Mouse (Mus musculus) forebrain, embryonic 12.5 days (tissue): Measurements from ENCODE around the gene Agbl1. TPM values are rescaled to one million over a fixed set of nuclear protein-coding genes. Genes with fewer than 3 reads are reported as not detected.

Source experiments
- ATAC-seq: fragments of 200-750 bp; cut with Nextera tagmentation; 2 replicates; pipeline ENCODE4 v1.8.0; 2017; ENCODE audit warnings: moderate TSS enrichment; ENCODE audit not compliant: low FRiP score
- H3K27ac ChIP-seq: fragments of 300-500 bp; sonication (generic); 2 replicates; pipeline ENCODE4 v1.5.1; 2016; ENCODE audit warnings: mild to moderate bottlenecking
- H3K27me3 ChIP-seq: fragments of 300-500 bp; sonication (generic); 2 replicates; pipeline ENCODE4 v1.6.1; 2016; ENCODE audit warnings: mild to moderate bottlenecking
- H3K36me3 ChIP-seq: fragments of 300-500 bp; sonication (generic); replicated peaks from 2 replicates; pipeline ENCODE4 v1.6.1; 2016; ENCODE audit warnings: mild to moderate bottlenecking
- H3K4me1 ChIP-seq: fragments of 300-500 bp; sonication (generic); 2 replicates; pipeline ENCODE4 v1.6.1; 2016
- H3K4me2 ChIP-seq: fragments of 300-500 bp; sonication (generic); 2 replicates; pipeline ENCODE4 v1.6.1; 2016; ENCODE audit warnings: mild to moderate bottlenecking, moderate library complexity
- H3K4me3 ChIP-seq: fragments of 300-500 bp; sonication (generic); replicated peaks from 2 replicates; pipeline ENCODE4 v1.5.1; 2016; ENCODE audit warnings: mild to moderate bottlenecking
- H3K9ac ChIP-seq: fragments of 300-500 bp; sonication (generic); 2 replicates; pipeline ENCODE4 v1.6.1; 2016; ENCODE audit warnings: mild to moderate bottlenecking
- H3K9me3 ChIP-seq: fragments of 300-500 bp; sonication (generic); 2 replicates; pipeline ENCODE4 v1.6.1; 2016
- WGBS: fragments of 180-500 bp; shearing (Covaris S2); methylation state at CpG from one replicate; pipeline ENCODE4 v1.1.7; 2016; 5-methylcytosine and 5-hydroxymethylcytosine counted together
- polyA plus RNA-seq: library from polyadenylated mRNA; unstranded; fragments of >200 nt; fragmentation: Nextera tagmentation; extraction: Ambion mirVana; gene quantifications from 2 replicates; pipeline ENCODE4 v1.2.1, GENCODE M21; 2016

Gene Agbl1
- polyA plus RNA-seq, 1 experiment from 2014 or later = 0.11 TPM

GRCm38 (mm10) chr7:76889416-76890209, 659.9 kb downstream of the Agbl1 start:
- no peaks in the 10 kb centered on the region for H3K36me3 ChIP-seq
- H3K27me3 ChIP-seq = no peaks in the 10 kb centered on the region
- no peaks in the 10 kb centered on the region for H3K9me3 ChIP-seq
- peak overlapping the region; percentile 43 for H3K4me2 ChIP-seq
- no peak overlapping the region for H3K27ac ChIP-seq
- peaks cover 6% of the 10 kb centered on the region for H3K4me1 ChIP-seq
- H3K4me3 ChIP-seq = no peak overlapping the region
- ATAC-seq = peak; percentile 53; the same call in 1 of the 2 replicates
- WGBS = 36% methylated on average over 22 of the region's 22 CpGs
- no peak overlapping the region for H3K9ac ChIP-seq

- Histone ChIP-seq H3K9me3 (no peaks in the 10 kb centered on the region), H3K27ac (no peak overlapping the region), H3K4me2 (no peak overlapping the region), H3K36me3 (no peaks in the 10 kb centered on the region), H3K4me1 (no peaks in the 10 kb centered on the region), H3K27me3 (no peaks in the 10 kb centered on the region), H3K4me3 (no peak overlapping the region), H3K9ac (no peak overlapping the region)
- no peak for ATAC-seq
- 89% methylated on average over 1 of the region's 1 CpGs for WGBS
Observed at GRCm38 (mm10) chr7:76904096-76904495, 674.4 kb downstream of the Agbl1 start.

- no peak for ATAC-seq
- no peak overlapping the region for H3K4me3 ChIP-seq
- H3K9me3 ChIP-seq = no peaks in the 10 kb centered on the region
- H3K27ac ChIP-seq = no peak overlapping the region
- H3K4me1 ChIP-seq = no peaks in the 10 kb centered on the region
- no peaks in the 10 kb centered on the region for H3K36me3 ChIP-seq
- WGBS = 85% methylated on average over 5 of the region's 5 CpGs
- H3K27me3 ChIP-seq = no peaks in the 10 kb centered on the region
- H3K9ac ChIP-seq = no peak overlapping the region
- no peak overlapping the region for H3K4me2 ChIP-seq
Observed at GRCm38 (mm10) chr7:76911672-76912071, 682.0 kb downstream of the Agbl1 start.

- Histone ChIP-seq H3K9me3 (no peaks in the 10 kb centered on the region), H3K4me2 (no peak overlapping the region), H3K36me3 (no peaks in the 10 kb centered on the region), H3K9ac (no peak overlapping the region), H3K4me3 (no peak overlapping the region), H3K4me1 (no peaks in the 10 kb centered on the region), H3K27ac (no peak overlapping the region), H3K27me3 (no peaks in the 10 kb centered on the region)
- ATAC-seq = no peak
Observed at GRCm38 (mm10) chr7:76918871-76919270, 689.2 kb downstream of the Agbl1 start.

GRCm38 (mm10) chr7:76921671-76922070, 692.0 kb downstream of the Agbl1 start:
- Histone ChIP-seq H3K4me3 (no peak overlapping the region), H3K9me3 (no peaks in the 10 kb centered on the region), H3K4me2 (no peak overlapping the region), H3K36me3 (no peaks in the 10 kb centered on the region), H3K27me3 (no peaks in the 10 kb centered on the region), H3K9ac (no peak overlapping the region), H3K27ac (no peak overlapping the region), H3K4me1 (no peaks in the 10 kb centered on the region)
- ATAC-seq = no peak
- WGBS = 63% methylated on average over 2 of the region's 2 CpGs

- H3K9me3 ChIP-seq = no peaks in the 10 kb centered on the region
- no peaks in the 10 kb centered on the region for H3K36me3 ChIP-seq
- no peak overlapping the region for H3K27ac ChIP-seq
- no peak overlapping the region for H3K9ac ChIP-seq
- no peaks in the 10 kb centered on the region for H3K27me3 ChIP-seq
- no peak overlapping the region for H3K4me3 ChIP-seq
- no peak overlapping the region for H3K4me2 ChIP-seq
- ATAC-seq = no peak
- H3K4me1 ChIP-seq = no peaks in the 10 kb centered on the region
Observed at GRCm38 (mm10) chr7:76935219-76935618, 705.5 kb downstream of the Agbl1 start.

- Histone ChIP-seq H3K4me1 (0 out of 2 replicates have a peak, but pooled peaks cover 4% of the 10 kb centered on the region), H3K4me2 (no peak overlapping the region), H3K36me3 (no peaks in the 10 kb centered on the region), H3K27ac (no peak overlapping the region), H3K27me3 (no peaks in the 10 kb centered on the region), H3K4me3 (no peak overlapping the region), H3K9ac (no peak overlapping the region), H3K9me3 (no peaks in the 10 kb centered on the region)
- no peak for ATAC-seq
Observed at GRCm38 (mm10) chr7:76941531-76941930, 711.8 kb downstream of the Agbl1 start.

- H3K9ac ChIP-seq = no peak overlapping the region
- 17% methylated on average over 3 of the region's 3 CpGs for WGBS
Observed at GRCm38 (mm10) chr7:76971334-76971733, 741.6 kb downstream of the Agbl1 start.

GRCm38 (mm10) chr7:77009571-77009970, 779.9 kb downstream of the Agbl1 start:
- Histone ChIP-seq H3K4me1 (no peaks in the 10 kb centered on the region), H3K9me3 (no peaks in the 10 kb centered on the region), H3K36me3 (no peaks in the 10 kb centered on the region), H3K4me2 (no peak overlapping the region), H3K9ac (no peak overlapping the region), H3K4me3 (no peak overlapping the region), H3K27ac (no peak overlapping the region), H3K27me3 (no peaks in the 10 kb centered on the region)
- 92% methylated on average over 3 of the region's 3 CpGs for WGBS
- no peak for ATAC-seq

More at GRCm38 (mm10) chr7:76971334-76971733, 741.6 kb downstream of the Agbl1 start:
- Histone ChIP-seq H3K9me3 (no peaks in the 10 kb centered on the region), H3K4me1 (no peaks in the 10 kb centered on the region), H3K4me3 (no peak overlapping the region), H3K27me3 (no peaks in the 10 kb centered on the region), H3K36me3 (no peaks in the 10 kb centered on the region), H3K4me2 (no peak overlapping the region), H3K27ac (no peak overlapping the region)
- no peak for ATAC-seq

- Histone ChIP-seq H3K4me1 (no peaks in the 10 kb centered on the region), H3K36me3 (no peaks in the 10 kb centered on the region), H3K4me2 (no peak overlapping the region), H3K27ac (no peak overlapping the region), H3K9ac (no peak overlapping the region), H3K4me3 (no peak overlapping the region), H3K27me3 (no peaks in the 10 kb centered on the region), H3K9me3 (no peaks in the 10 kb centered on the region)
- no peak for ATAC-seq
Observed at GRCm38 (mm10) chr7:77029019-77029418, 799.3 kb downstream of the Agbl1 start.

GRCm38 (mm10) chr7:77076033-77076432, 846.3 kb downstream of the Agbl1 start:
- ATAC-seq = no peak
- no peaks in the 10 kb centered on the region for H3K36me3 ChIP-seq
- H3K27me3 ChIP-seq = no peaks in the 10 kb centered on the region
- no peak overlapping the region for H3K27ac ChIP-seq
- H3K9me3 ChIP-seq = no peaks in the 10 kb centered on the region
- no peak overlapping the region for H3K4me3 ChIP-seq
- H3K4me2 ChIP-seq = no peak overlapping the region
- no peaks in the 10 kb centered on the region for H3K4me1 ChIP-seq
- H3K9ac ChIP-seq = no peak overlapping the region

- Histone ChIP-seq H3K4me2 (no peak overlapping the region), H3K27me3 (no peaks in the 10 kb centered on the region), H3K9me3 (no peaks in the 10 kb centered on the region), H3K36me3 (no peaks in the 10 kb centered on the region), H3K9ac (no peak overlapping the region), H3K27ac (no peak overlapping the region), H3K4me3 (no peak overlapping the region), H3K4me1 (0 out of 2 replicates have a peak, but pooled peaks cover 4% of the 10 kb centered on the region)
- no peak for ATAC-seq
- 60% methylated on average over 1 of the region's 1 CpGs for WGBS
Observed at GRCm38 (mm10) chr7:77087266-77087665, 857.6 kb downstream of the Agbl1 start.

GRCm38 (mm10) chr7:77095153-77095552, 865.5 kb downstream of the Agbl1 start:
- Histone ChIP-seq H3K4me3 (no peak overlapping the region), H3K9ac (no peak overlapping the region), H3K4me2 (no peak overlapping the region), H3K9me3 (no peaks in the 10 kb centered on the region), H3K27ac (no peak overlapping the region), H3K36me3 (no peaks in the 10 kb centered on the region), H3K27me3 (no peaks in the 10 kb centered on the region), H3K4me1 (no peaks in the 10 kb centered on the region)
- 92% methylated on average over 2 of the region's 2 CpGs for WGBS
- no peak for ATAC-seq
